Mouse (Mus musculus) lung, adult 2 months (tissue): ENCODE measurements around the gene Myo1g.

Experiments used
- CTCF ChIP-seq: fragments of 200-500 bp; IDR thresholded peaks from 2 replicates; pipeline ENCODE4 v1.5.1; 2011; ENCODE audit warnings: mild to moderate bottlenecking, low read length, control low read depth; ENCODE audit not compliant: insufficient read depth
- POLR2A ChIP-seq: fragments of 200-500 bp; IDR thresholded peaks from 2 replicates; pipeline ENCODE4 v1.6.1; 2011; ENCODE audit warnings: low read depth, mild to moderate bottlenecking, control low read depth, low read length, borderline replicate concordance; ENCODE audit errors: extremely low read depth

DNA sequence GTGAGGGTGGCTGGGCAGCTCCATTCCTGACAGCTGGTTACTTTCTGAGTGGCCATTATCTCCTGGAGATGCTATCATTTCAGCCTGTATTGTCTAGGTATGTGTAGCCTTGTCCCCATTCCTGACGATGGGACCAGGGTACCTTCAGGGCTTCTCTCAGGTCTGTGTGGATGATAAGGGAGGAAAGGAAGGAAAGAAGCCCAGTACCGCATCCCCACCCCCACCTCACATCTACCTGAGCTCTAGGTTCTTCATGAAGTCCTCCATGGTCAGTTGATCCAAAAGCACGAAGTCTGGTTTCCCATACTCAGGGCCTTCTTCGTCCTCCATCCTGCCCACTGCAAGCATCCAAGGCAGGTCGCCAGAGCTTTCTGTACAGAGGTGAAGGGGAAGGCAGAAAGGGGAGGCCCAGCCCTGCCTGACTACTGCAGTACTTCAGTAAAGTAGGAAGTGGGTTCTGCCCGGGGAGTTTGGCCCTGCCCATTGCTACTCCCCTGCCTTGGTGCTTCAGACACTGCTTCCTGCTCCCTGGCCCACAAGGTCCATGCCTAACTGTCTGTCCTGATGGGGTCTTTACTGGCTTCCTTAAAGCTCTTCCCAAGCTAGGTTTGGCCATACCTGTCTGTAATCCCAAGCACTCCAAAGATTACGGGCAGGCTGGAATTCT, at the start of gene Myo1g:
- no peak for TF ChIP-seq CTCF
- TF ChIP-seq POLR2A, result peak; percentile 56; the same call in 1 of the 2 replicates
